Mouse (Mus musculus) neural tube, embryonic 14.5 days (tissue): ENCODE results near the gene Fat3. TPM values are rescaled to one million over a fixed set of nuclear protein-coding genes. Genes with fewer than 3 reads are reported as not detected.

Experiments used
- ATAC-seq: fragments of 200-750 bp; cut with Nextera tagmentation; 2 replicates; pipeline ENCODE4 v1.8.0; 2017; ENCODE audit warnings: low read depth, mild to moderate bottlenecking, moderate TSS enrichment, moderate library complexity
- H3K27ac ChIP-seq: fragments of 300-500 bp; sonication (generic); 2 replicates; pipeline ENCODE4 v1.5.1; 2014; ENCODE audit warnings: low read depth, mild to moderate bottlenecking, control low read depth, low read length, moderate library complexity, mixed read lengths
- H3K27me3 ChIP-seq: fragments of 300-500 bp; sonication (generic); 2 replicates; pipeline ENCODE4 v1.6.1; 2014; ENCODE audit warnings: low read length; ENCODE audit not compliant: control insufficient read depth, insufficient read depth
- H3K36me3 ChIP-seq: fragments of 300-500 bp; sonication (generic); 2 replicates; pipeline ENCODE4 v1.6.1; 2014; ENCODE audit warnings: low read length, mixed read lengths; ENCODE audit not compliant: control insufficient read depth, insufficient read depth
- H3K4me1 ChIP-seq: fragments of 300-500 bp; sonication (generic); 2 replicates; pipeline ENCODE4 v1.6.1; 2014; ENCODE audit warnings: low read length; ENCODE audit not compliant: control insufficient read depth, insufficient read depth
- H3K4me2 ChIP-seq: fragments of 300-500 bp; sonication (generic); 2 replicates; pipeline ENCODE4 v1.6.1; 2014; ENCODE audit warnings: mild to moderate bottlenecking, low read depth, low read length, control low read depth
- H3K4me3 ChIP-seq: fragments of 300-500 bp; sonication (generic); 2 replicates; pipeline ENCODE4 v1.5.1; 2014; ENCODE audit warnings: low read depth, low read length, control low read depth, mixed read lengths
- H3K9ac ChIP-seq: fragments of 300-500 bp; sonication (generic); replicated peaks from 2 replicates; pipeline ENCODE4 v1.6.1; 2014; ENCODE audit warnings: low read depth, mild to moderate bottlenecking, control low read depth, low read length, mixed read lengths
- H3K9me3 ChIP-seq: fragments of 300-500 bp; sonication (generic); 2 replicates; pipeline ENCODE4 v1.6.1; 2016; ENCODE audit warnings: low read length; ENCODE audit not compliant: control insufficient read depth
- WGBS: fragments of 180-500 bp; shearing (Covaris S2); extraction: QIAGEN DNeasy Blood & Tissue Kit; methylation state at CpG from one replicate; pipeline ENCODE4 v1.1.7; 2014; 5-methylcytosine and 5-hydroxymethylcytosine counted together
- polyA plus RNA-seq: library from polyadenylated mRNA; unstranded; fragments of >200 nt; fragmentation: Nextera tagmentation; extraction: Ambion mirVana; gene quantifications from 2 replicates; pipeline ENCODE4 v1.2.1, GENCODE M21; 2014

Fat3 gene
- polyA plus RNA-seq, 1 experiment from 2014 or later: 21.4 TPM

GRCm38 (mm10) chr9:16168051-16168450 is 333.0 kb downstream of the Fat3 start:
- no peak overlapping the region for H3K27ac ChIP-seq

GRCm38 (mm10) chr9:16159366-16159765 is 341.7 kb downstream of the Fat3 start:
- no peak for ATAC-seq

More at GRCm38 (mm10) chr9:16168051-16168450, 333.0 kb downstream of the Fat3 start:
- no peak for ATAC-seq
- Histone ChIP-seq H3K36me3 (no peaks in the 10 kb centered on the region), H3K9me3 (no peaks in the 10 kb centered on the region), H3K4me3 (no peak overlapping the region), H3K27me3 (no peaks in the 10 kb centered on the region), H3K9ac (no peak overlapping the region), H3K4me2 (no peak overlapping the region), H3K4me1 (no peaks in the 10 kb centered on the region)
- 70% methylated on average over 2 of the region's 2 CpGs for WGBS

GRCm38 (mm10) chr9:16153580-16153930 is 347.5 kb downstream of the Fat3 start:
- no peaks in the 10 kb centered on the region for H3K9me3 ChIP-seq
- no peak overlapping the region for H3K9ac ChIP-seq
- no peak overlapping the region for H3K4me2 ChIP-seq
- no peaks in the 10 kb centered on the region; the same call in 1 of the 2 replicates for H3K4me1 ChIP-seq
- H3K27me3 ChIP-seq: no peaks in the 10 kb centered on the region
- WGBS: 8% methylated on average over 3 of the region's 3 CpGs
- H3K27ac ChIP-seq: no peak overlapping the region
- no peaks in the 10 kb centered on the region for H3K36me3 ChIP-seq
- no peak overlapping the region for H3K4me3 ChIP-seq
- ATAC-seq: peak; percentile 46; the same call in 1 of the 2 replicates

More at GRCm38 (mm10) chr9:16159366-16159765, 341.7 kb downstream of the Fat3 start:
- Histone ChIP-seq H3K27ac (no peak overlapping the region), H3K36me3 (no peaks in the 10 kb centered on the region), H3K9me3 (no peaks in the 10 kb centered on the region), H3K4me3 (no peak overlapping the region), H3K4me2 (no peak overlapping the region), H3K27me3 (no peaks in the 10 kb centered on the region), H3K4me1 (no peaks in the 10 kb centered on the region), H3K9ac (no peak overlapping the region)
- 95% methylated on average over 5 of the region's 5 CpGs for WGBS

- no peak overlapping the region for H3K4me3 ChIP-seq
- H3K9ac ChIP-seq: no peak overlapping the region
- WGBS: 26% methylated on average over 4 of the region's 4 CpGs
- H3K9me3 ChIP-seq: no peaks in the 10 kb centered on the region
- no peaks in the 10 kb centered on the region for H3K36me3 ChIP-seq
- H3K4me1 ChIP-seq: no peaks in the 10 kb centered on the region; the same call in 1 of the 2 replicates
- no peak overlapping the region for H3K27ac ChIP-seq
- no peaks in the 10 kb centered on the region for H3K27me3 ChIP-seq
- peak; percentile 41; the same call in 1 of the 2 replicates for ATAC-seq
- H3K4me2 ChIP-seq: no peak overlapping the region
These were observed 348.1 kb downstream of the Fat3 start for GRCm38 (mm10) chr9:16152756-16153579.

DNA sequence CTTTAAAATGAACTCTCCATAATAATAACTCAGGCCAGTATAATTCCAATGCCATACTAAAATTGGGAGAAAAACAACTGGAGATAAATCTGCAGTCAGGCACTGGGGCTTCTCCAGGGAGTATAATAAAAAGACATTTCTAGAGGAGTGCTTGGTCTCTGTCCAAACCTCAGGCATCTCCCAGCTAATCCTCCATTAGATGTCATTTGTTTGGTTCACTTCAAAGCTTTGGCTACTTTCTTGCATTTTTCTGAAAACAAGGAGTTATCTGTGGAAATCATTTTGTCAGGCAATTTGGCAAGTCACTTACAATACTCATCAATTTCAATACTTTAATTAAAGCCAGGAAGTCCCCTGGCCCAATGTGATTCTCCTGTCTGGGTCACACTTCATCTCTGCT is 351.0 kb downstream of the Fat3 start:
- no peaks in the 10 kb centered on the region for H3K36me3 ChIP-seq
- no peak overlapping the region for H3K4me2 ChIP-seq
- H3K9me3 ChIP-seq: no peaks in the 10 kb centered on the region
- H3K27ac ChIP-seq: no peak overlapping the region
- H3K4me3 ChIP-seq: no peak overlapping the region
- ATAC-seq: no peak
- H3K27me3 ChIP-seq: no peaks in the 10 kb centered on the region
- H3K4me1 ChIP-seq: no peaks in the 10 kb centered on the region; the same call in 1 of the 2 replicates
- no peak overlapping the region for H3K9ac ChIP-seq

DNA sequence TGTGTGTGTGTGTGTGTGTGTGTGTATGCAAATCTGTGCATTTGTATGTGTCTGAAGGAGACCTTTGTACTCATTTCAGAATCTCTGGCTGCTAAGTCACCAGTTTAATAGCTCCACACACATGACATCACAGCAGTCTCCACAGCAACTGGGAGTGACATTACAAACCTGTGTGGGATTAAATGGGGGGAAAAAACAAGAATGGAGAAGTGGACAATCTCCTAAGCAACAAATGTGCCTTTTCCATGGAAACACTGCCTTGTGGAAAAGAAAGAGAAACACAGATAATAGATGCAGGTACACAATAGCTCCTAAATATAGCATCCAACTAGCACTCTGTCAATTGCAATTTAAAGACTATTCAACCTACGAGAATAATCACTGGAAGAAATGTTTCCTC is 353.4 kb downstream of the Fat3 start:
- Histone ChIP-seq H3K36me3 (no peaks in the 10 kb centered on the region), H3K4me2 (no peak overlapping the region), H3K9ac (no peak overlapping the region), H3K9me3 (no peaks in the 10 kb centered on the region), H3K4me3 (no peak overlapping the region), H3K27me3 (no peaks in the 10 kb centered on the region), H3K4me1 (no peaks in the 10 kb centered on the region; the same call in 1 of the 2 replicates), H3K27ac (no peak overlapping the region)
- 21% methylated on average over 1 of the region's 1 CpGs for WGBS
- ATAC-seq: peak; percentile 78

GRCm38 (mm10) chr9:16144684-16145083 is 356.4 kb downstream of the Fat3 start:
- WGBS: 46% methylated on average over 3 of the region's 3 CpGs
- no peaks in the 10 kb centered on the region for H3K27me3 ChIP-seq
- no peak for ATAC-seq
- H3K36me3 ChIP-seq: no peaks in the 10 kb centered on the region
- no peaks in the 10 kb centered on the region for H3K4me1 ChIP-seq
- no peak overlapping the region for H3K9ac ChIP-seq
- no peak overlapping the region for H3K4me2 ChIP-seq
- no peak overlapping the region for H3K4me3 ChIP-seq
- no peak overlapping the region for H3K27ac ChIP-seq
- H3K9me3 ChIP-seq: no peaks in the 10 kb centered on the region

DNA sequence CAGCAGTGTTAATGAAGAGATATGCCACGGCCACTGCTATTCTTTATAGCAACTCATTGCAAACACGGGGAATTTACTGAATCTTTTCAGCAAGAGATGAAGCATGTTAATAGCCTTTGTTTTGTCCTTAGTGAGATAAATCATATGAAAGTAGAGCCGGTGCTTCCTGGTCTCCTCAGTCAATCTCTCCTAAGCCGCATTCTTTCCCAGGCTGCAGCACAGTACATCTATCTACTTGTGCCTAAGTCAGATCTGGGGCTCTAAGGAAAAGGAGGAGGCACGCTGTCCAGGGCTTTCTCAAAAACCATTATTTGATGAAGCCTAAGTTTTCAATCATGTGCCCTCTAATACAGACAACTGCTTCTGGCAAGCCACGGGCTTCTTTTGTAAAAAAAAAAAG is 361.8 kb downstream of the Fat3 start:
- H3K9me3 ChIP-seq: no peaks in the 10 kb centered on the region
- ATAC-seq: 0 out of 2 replicates have a peak, but pooled peaks have one; percentile 44
- peaks cover 7% of the 10 kb centered on the region for H3K4me1 ChIP-seq
- no peaks in the 10 kb centered on the region for H3K27me3 ChIP-seq
- H3K36me3 ChIP-seq: no peaks in the 10 kb centered on the region
- 18% methylated on average over 6 of the region's 6 CpGs for WGBS
- no peak overlapping the region; the same call in 1 of the 2 replicates for H3K27ac ChIP-seq
- no peak overlapping the region for H3K9ac ChIP-seq
- no peak overlapping the region for H3K4me3 ChIP-seq
- H3K4me2 ChIP-seq: no peak overlapping the region

GRCm38 (mm10) chr9:16133098-16133497 is 368.0 kb downstream of the Fat3 start:
- Histone ChIP-seq H3K4me3 (no peak overlapping the region), H3K36me3 (no peaks in the 10 kb centered on the region), H3K4me2 (no peak overlapping the region), H3K9ac (no peak overlapping the region), H3K27me3 (no peaks in the 10 kb centered on the region), H3K4me1 (peaks cover 3% of the 10 kb centered on the region; the same call in 1 of the 2 replicates), H3K9me3 (no peaks in the 10 kb centered on the region), H3K27ac (no peak overlapping the region)
- 84% methylated on average over 2 of the region's 2 CpGs for WGBS
- 0 out of 2 replicates have a peak, but pooled peaks have one; percentile 23 for ATAC-seq
